Mouse (Mus musculus): ENCODE measurements around the gene Scrn3.

Scrn3 gene

DNA sequence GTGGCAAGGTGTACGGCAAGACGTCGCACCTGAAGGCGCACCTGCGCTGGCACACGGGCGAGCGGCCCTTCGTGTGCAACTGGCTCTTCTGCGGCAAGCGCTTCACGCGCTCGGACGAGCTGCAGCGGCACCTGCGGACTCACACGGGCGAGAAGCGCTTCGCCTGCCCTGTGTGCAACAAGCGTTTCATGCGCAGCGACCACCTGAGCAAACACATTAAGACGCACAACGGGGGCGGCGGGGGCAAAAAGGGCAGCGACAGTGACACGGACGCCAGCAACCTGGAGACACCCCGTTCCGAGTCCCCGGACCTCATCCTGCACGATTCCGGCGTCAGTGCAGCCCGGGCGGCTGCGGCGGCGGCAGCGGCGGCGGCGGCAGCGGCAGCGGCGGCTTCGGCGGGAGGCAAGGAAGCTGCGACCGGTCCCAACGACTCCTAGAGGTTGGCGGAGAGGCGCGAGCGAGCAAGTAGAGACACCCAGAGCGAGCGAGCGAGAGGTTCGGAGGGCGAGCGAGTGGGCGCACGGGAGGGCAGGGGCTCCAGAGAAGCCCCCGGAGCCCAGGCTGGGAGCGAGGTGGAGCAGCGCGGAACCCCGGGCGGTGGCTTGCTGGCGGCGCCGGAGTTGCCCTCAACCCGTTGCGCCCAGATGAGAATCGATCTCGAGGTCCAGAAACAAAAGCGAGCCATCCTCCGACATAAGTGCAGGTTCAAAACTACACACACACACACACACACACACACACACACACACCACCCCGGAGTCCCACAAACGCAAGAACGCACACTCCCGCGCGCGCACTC lies 38.1 kb upstream of the Scrn3 start:
- DNase-seq (ENCODE audit: low read depth, low spot score): peak; percentile 44

DNA sequence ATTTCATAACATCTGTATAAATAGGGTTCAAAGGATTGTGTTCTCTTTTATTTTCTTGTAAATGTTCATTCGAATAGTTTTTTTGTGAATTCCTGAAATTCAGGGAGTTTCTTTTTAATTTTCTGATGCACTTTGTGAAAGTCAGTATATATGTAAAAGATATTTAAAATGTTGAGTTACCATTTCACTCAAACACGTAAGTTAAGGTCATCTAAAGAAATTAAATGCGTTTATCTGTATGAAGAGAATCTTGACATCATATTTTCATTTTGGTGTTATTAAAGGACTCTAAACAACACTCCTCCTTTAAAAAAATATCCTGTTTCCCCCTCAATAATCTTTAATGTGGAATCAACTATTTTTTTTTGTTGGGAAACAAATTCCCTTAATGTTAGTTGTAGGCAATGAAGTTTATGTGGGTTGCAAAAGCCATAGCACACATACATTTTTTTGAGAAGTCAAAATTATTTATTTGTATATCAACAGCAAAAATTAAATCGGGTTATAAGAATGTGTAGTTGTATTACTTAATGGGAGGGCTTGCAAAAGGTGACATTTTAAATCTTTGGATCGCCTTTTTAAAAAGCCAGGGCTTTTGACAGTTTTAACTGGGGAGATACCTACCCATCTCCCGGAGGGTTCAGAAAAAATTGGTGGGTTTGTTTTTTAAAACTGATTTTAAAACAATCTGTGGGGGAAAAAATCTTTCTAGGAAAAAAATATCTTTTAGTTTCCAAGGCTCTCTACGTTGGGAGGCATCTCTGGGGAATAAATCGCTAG lies 37.0 kb upstream of the Scrn3 start:
- no peak for DNase-seq (ENCODE audit: low read depth, low spot score)

DNA sequence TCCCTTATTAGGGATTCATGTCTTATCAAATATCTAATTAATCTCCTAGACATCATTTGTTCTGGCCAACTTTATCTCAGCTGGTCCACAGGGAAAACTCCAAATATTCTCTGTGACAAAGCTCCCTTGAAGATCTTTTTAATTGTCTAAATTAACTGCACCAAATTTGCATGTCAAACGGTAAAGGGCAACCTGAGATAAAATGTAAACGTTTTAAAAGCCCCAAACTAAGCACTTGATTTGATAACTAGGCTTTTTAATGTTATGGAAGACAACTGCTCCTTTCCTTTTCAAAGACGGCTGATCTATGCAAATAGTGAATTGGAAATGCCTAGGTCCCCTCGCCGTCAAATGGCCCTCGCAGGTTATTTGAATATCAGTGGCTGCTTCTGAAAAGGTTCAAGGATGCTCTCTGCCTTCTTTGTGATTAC lies 36.2 kb upstream of the Scrn3 start:
- DNase-seq (ENCODE audit: low read depth, low spot score): no peak

DNA sequence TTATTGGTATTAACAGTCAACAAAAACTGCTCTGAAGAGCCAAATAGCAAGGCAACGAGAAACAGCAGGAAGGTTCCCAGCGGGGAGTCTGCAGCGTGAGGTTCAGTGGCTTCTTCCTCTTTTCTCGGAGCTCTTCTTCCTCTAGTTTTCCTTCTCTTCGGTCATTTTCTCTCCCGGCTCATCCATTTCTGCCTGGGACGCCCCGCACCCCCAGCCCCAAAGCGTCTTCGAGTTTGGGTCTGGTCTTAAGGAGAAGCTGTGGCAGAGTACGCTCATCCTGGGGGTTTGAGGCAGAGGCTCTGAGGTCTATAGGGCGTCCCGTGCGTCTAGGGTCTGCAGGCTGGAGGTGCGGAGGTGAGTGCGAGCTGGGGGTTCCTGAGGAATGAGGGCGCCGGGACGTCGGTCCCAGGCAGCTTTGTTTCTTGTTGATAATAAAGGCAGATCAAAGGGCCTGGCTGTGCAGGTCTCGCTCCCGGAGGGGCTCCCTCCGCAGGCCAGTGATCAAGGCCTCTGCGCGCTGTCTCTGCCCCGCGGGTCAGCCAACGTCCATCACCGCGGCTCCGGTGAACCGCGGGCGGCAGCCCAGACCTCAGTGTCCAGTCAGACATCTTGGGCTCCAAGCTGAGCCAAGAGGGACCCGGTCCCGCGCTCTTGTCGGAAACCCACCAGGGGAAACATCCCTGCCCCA lies 35.2 kb upstream of the Scrn3 start:
- DNase-seq (ENCODE audit: low read depth, low spot score): peak; percentile 50

DNA sequence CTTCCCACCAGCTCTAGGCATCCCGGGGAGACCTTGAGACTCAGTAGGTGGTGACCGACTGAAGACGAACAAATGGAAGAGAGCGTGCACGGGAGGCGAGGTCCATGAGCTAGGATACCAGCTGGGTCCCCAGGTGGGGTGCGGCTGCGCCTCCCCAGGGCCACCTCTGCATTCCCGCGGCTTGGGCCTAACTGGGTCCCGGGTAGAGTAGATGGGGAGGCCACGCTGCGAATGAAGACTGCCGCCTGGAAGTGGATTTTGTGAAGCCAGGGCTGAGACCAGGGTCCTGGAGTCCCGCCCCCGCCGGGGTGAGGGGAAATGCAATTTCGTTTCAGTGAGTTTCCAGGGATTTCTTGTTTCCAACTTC lies 34.7 kb upstream of the Scrn3 start:
- no peak for DNase-seq (ENCODE audit: low read depth, low spot score)

DNA sequence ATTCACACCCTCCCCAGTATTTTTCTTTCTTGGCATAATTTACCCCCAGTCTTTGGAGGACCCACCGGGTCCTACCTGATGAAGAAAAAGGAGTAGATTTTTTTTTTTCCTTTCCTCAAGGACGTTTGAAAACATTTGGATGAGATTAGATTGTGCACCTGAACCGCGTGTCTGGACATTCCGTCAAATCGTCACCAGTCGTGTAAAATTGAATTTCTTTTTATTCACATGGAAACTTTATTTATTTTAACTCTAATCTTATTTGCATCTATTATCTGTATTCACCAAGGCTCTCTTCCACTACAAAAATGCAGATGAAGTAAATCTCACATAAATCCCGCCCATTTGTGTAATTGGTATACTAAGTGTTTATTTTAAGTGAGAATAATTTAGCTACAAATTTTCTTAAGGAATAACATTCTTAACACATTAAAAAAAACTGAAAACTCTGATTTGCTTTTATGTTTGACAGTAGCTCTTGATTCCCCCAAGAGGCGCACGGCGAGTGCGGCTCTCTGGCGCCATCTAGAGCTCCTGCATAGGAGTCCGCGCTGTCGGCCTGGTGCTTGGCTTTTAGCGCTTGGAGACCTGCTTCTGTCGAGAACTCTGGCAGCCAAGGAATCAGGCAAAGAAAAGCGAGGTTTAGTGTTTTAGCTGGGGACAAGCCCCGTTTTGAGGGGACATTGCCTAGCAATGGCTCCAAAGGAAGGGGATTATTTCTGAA lies 34.1 kb upstream of the Scrn3 start:
- DNase-seq (ENCODE audit: low read depth, low spot score): peak; percentile 95

DNA sequence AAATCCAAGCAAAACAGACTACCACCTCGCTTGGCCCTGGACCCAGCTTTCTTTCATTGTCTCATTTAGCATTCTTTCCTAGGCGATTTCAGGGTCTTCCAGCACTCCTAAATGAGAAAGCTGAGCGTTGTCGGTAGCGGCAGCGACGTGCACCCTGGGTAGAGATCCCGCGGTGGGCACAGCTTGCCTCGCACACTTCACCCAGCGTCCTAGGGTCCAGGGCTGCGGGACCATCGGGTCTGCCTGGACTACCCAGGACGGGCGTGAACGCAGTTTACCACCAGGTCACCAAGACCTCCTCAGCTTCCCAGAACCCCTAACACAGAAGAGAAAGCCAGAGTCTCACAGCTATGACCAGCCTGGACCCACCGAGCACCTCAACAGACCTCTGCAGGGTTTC lies 33.5 kb upstream of the Scrn3 start:
- no peak for DNase-seq (ENCODE audit: low read depth, low spot score)

DNA sequence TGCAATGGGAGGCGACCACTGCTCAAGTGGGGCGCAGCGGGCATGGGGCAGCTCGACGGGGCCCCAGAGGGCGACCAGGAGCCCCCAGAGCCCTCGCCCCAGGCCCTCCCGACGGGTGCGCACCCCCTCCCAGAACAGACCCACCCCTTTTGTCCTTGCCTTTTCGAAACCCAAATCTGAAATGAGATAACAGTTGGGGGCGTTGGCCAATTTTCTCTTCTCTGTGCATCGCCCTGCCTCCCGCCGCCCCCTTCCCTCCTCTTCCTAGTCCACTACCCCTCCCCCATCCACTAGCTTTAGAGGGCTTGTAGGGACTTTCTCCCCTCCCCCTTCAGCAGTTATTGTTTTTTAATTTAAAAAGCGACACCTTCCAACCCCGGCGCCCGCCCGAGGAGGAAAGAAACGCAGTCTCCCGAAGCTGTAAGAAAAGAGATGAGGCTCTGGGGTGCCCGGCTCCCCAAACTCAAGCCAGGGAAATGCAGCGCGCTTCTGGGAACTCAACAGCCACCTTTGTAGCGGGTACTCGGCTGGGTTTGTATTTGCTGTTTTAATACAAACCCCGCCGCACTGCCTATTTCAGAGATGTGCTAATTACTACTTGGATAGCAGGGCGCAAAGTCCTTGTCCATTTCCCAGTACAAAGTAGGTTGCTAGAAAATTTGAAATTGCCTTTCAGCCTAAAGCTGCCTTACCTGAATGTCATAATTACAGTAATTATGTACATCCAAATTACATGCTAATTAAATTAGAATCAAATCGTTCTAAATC lies 32.9 kb upstream of the Scrn3 start:
- no peak for DNase-seq (ENCODE audit: low read depth, low spot score)

DNA sequence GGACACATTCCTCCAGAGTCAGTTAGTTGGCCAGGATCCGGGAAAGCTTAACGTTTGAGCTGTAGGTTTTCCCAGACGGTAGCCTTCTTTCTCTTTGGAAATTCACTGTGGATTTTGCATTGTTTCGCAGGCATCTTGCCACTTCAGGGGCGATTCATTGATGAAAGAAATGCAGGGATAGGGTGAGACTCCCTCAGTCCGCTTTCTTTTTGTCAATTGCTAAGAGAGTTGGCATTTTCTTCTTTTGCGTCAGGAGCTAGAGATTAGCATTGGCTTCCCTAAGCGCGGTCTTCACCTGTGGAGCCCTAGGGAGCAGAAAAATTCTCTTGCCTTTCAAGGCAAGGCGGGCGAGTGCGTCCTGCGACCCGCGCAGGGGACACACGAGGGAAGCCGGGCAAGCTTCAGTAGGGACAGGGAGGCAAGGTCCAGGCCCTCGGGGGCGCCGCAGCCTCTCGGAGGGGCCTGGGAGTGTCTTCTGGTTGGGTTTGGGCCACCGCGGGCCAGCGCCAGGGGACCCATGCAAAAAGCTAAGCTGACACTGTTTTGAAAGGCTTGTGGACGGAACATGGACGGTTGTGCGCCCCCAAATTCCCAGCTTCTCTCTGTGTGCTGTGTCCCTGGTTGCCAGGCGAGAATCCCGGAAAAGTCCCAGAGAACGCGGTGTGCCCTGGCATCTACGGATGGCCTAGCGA lies 31.9 kb upstream of the Scrn3 start:
- peak; percentile 25 for DNase-seq (ENCODE audit: low read depth, low spot score)

DNA sequence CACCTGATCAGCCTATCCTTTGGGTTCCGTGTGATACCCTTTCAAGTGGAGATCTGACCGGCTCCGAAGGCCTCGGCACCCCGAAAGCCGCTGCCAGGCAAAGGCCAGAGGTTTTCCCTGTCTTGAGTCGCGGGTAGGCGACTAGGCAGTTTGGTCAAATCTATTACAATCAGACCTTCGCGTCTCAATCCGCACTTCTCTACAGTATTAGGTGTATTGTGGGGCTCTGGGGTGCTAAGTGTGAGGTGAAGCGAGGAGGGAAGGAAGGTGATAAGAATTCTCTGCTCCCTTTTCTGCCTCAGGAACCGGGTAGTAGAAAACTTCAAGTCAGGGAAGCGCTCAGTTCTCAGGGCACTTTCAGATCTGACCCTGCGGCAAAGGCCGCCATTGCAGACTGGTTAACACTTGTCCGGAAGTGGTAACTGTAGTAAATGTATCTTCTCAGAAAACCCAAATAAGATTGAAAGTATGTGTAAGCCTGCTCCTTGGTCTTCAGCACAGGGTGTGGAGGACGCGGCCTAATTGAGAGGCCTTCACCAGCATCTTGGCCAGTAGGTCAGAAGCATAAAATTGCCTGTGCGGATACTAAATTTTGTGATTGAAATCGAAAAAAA lies 31.2 kb upstream of the Scrn3 start:
- peak; percentile 24 for DNase-seq (ENCODE audit: low read depth, low spot score)

DNA sequence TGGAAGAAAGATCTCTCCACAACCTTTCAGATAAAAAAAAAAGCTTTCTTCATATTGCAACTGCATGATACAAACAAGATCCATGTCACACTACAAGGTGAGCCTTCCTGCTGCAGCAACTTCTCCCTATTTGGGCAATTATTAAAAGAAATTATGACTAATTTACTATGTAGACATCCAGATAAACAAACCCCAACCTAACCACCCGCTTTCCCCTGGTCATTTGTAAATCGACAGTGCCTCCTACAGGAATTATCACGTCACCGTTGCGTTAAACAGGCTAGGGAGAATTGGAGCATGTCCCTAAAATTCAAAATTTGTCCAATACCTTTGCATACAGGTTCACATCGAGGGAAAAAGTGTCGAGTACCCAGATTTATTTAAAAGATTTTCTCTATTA lies 30.7 kb upstream of the Scrn3 start:
- peak; percentile 42 for DNase-seq (ENCODE audit: low read depth, low spot score)

DNA sequence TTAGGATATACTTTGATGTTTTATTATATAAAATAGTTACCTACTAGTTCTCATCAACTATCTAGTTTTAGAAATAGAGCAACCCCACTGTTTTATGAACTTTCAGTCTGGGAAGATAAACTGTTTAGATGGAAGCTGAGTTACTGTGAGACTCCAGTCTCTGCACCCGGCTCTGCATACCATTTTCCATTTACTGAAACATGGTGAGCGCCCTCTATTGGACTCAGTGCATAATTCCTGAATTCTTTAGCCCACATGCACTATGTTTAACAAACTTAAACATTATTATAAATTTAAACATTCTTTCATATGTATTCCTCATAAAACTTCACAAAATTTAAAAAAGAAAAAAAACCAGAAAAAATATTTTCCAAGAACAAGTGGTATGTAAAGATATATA lies 26.8 kb upstream of the Scrn3 start:
- peak; percentile 63 for DNase-seq (ENCODE audit: low read depth, low spot score)

DNA sequence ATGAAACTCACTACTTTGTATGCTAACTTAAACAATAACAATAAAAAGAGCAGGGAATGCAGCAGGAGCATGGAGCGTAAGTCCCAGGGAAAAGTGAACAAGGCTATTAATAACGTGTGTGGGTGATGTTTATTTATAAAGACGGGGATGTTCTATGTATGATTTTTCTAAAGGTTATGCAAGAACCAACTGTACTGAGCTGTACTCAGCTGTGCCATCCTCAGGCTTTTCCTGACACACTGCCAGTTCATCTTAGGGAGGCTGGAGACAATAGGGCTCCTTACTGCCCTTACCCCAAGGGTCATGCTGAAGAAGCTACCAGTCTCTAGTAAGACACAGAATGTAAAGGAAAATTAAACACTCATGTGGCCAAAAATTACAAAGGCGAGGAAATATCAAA lies 21.3 kb upstream of the Scrn3 start:
- DNase-seq (ENCODE audit: low read depth, low spot score): no peak

DNA sequence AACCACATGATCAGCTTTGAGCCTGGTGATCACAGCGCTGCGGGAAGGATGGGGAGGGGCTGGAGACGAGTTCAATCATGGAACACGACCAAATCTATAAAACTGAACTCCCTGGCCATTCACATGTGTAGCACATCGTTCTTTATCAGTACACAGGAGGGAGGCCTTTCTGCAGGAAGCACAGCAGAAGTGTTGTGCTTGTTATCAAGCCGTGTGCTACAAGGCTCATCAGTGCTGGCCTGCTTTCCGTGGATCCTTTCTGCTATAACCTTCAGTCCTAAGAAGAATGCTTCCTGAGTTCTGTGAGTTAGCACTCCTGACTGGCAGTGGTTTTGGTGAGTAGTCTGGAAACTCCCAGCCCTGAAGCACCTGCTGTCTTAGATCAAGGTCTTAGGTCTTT lies 17.4 kb upstream of the Scrn3 start:
- no peak for DNase-seq (ENCODE audit: low read depth, low spot score)

DNA sequence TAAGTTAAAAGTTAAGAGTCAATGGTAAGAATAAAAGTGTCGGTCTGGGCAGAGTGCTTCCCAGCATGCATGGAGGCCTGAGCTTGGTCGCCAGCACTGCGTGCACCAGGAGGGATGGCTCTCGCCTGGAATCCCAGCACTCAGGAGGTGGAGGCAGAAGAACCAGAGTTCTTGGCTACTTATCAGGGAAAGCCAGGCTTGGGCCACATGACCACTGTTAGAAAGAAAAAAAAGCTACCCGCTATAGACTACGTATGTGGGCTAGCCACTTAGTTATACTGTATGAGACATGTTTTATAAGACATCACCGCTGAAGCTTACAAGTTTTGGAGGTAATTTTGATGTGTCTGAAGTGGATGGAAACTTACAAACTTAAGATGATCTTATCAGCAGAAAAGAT lies 14.2 kb upstream of the Scrn3 start:
- no peak for DNase-seq (ENCODE audit: low read depth, low spot score)

DNA sequence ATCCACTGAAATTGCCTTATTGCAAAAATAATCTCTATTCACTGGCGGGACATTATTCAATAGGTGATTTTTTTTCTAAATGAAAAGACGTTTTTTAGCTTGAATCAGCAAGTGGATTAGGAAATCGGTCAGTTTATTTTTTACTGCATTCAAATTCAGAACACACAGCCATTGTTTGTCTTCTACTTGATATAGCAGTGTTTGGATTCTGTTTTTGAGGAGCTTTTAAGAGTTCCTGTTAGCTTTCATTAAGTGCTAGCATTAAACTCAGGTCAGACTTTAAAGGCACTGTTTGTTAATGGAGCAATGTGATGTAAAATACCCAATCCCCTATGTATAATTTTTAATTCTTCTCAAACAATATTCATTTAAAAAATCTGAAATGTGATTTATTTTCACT lies 13.6 kb upstream of the Scrn3 start:
- no peak for DNase-seq (ENCODE audit: low read depth, low spot score)

DNA sequence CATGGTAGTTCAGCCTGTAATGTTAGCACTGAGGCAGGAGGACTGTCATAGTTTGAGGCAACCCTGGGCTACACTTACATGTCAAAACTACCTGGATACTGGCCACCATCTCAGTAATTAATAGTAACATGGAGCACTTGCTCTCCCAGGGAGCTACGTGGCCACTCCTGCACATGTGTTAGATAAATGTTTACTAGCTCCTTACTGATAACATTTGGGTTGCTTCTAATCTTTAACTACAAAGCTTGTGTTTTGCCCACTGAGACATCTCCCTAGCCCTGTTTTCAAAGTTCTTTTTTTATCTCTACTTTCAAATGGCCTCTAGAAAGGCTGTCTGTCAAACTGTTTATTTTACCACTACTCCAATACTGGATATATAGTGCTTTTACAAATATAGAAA lies 10.4 kb upstream of the Scrn3 start:
- no peak for DNase-seq (ENCODE audit: low read depth, low spot score)

DNA sequence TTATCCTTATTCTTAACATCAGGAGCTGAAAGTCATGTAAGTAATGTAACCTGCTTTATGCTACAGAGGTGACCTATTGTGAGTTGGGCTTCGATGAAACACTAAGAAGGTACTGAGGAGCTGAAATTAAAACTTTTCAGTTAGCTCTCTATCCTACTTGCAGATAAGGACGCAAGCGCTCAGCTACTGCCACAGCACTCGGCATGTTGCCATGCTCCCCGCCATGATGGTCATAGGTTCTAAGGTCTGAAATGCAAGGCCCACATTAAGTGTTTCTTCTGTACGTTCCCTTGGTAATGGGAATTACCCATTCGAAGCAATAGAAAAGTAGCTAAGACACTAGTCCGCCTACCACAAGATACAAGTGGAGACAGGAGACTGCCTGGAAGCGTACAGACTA lies 9.7 kb upstream of the Scrn3 start:
- no peak for DNase-seq (ENCODE audit: low read depth, low spot score)

DNA sequence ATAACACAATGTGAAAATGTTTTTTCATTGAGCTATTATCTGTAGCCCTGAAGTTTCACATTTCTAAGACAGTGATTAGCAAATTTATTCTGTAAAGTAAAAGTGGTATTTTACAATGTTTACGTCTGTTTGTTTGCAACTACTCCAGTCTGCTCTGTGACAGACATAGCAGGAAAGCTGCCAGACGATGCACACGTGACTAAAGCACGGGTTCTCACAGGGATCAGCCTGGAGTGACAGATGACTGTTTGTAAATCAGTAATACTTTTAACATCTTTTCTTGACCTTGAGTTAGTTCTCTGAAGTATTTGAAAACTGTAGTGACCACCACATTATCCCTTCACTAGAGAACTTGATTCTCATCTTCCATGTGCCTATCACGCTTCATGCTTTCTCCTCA lies 7.9 kb upstream of the Scrn3 start:
- DNase-seq (ENCODE audit: low read depth, low spot score): no peak

DNA sequence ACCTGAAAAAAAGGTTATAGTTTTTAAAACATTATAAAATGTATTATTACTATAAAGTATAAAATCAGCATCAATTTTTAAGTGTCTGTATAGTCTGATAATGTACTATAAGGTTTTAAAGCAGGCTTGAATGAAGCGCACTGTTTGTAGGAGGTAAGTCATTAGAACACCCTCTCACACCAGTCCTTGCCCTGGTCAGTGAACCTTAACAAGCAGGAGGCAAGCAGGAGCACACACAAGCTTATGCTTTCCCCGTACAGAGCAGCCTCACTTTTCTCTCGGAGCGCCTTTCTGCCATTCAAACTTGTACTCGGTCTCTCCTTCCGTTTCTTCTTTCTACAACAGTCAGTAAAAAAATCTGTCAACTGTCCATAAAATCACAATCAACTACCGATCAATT lies 6.4 kb upstream of the Scrn3 start:
- DNase-seq (ENCODE audit: low read depth, low spot score): no peak
